Mouse (Mus musculus): Measurements from ENCODE around the gene Hpgds. TPM values are rescaled to one million over a fixed set of nuclear protein-coding genes. Genes with fewer than 3 reads are reported as not detected.

The Hpgds gene
- polyA plus RNA-seq, 1 experiment from 2014 or later = 6.2 TPM

- no peak overlapping the region for H3K9ac ChIP-seq (ENCODE audit: low read length)
- H3K9me3 ChIP-seq (ENCODE audit: control insufficient read depth, low read length) = no peaks in the 10 kb centered on the region
- 9% methylated on average over 22 of the region's 22 CpGs for WGBS
- no peaks in the 10 kb centered on the region for H3K27me3 ChIP-seq (ENCODE audit: control insufficient read depth, insufficient read depth, low read length)
- H3K4me1 ChIP-seq (replicated peaks; ENCODE audit: control insufficient read depth, insufficient read depth) = peaks cover 2% of the 10 kb centered on the region; the same call in 1 of the 2 replicates
- peak; percentile 18 for DNase-seq (ENCODE audit: low spot score)
- peak overlapping the region; percentile 25; the same call in 1 of the 2 replicates for H3K4me2 ChIP-seq (replicated peaks; ENCODE audit: low read depth)
- TF ChIP-seq CTCF (IDR thresholded peaks at IDR 0.05; ENCODE audit: low read depth) = no peak
- TF ChIP-seq EP300 (optimal IDR thresholded peaks at IDR 0.05) = no peak
- H3K36me3 ChIP-seq (ENCODE audit: control insufficient read depth, insufficient read depth, low read length) = no peaks in the 10 kb centered on the region
- ATAC-seq (ENCODE audit: low FRiP score, low TSS enrichment) = no peak
- H3K27ac ChIP-seq (replicated peaks) = no peak overlapping the region
- no peak overlapping the region for H3K4me3 ChIP-seq (ENCODE audit: low read depth, low read length)
Observed at GRCm38 (mm10) chr6:65150703-65151102, 6.0 kb upstream of the Hpgds start.

- DNase-seq (ENCODE audit: low spot score) (no peak), ATAC-seq (ENCODE audit: low FRiP score, low TSS enrichment) (no peak)
- H3K27ac ChIP-seq (replicated peaks) = no peak overlapping the region
- H3K9ac ChIP-seq (ENCODE audit: low read length) = no peak overlapping the region
- H3K4me1 ChIP-seq (replicated peaks; ENCODE audit: control insufficient read depth, insufficient read depth) = peaks cover 2% of the 10 kb centered on the region; the same call in 1 of the 2 replicates
- no peak overlapping the region for H3K4me3 ChIP-seq (ENCODE audit: low read depth, low read length)
- no peaks in the 10 kb centered on the region for H3K27me3 ChIP-seq (ENCODE audit: control insufficient read depth, insufficient read depth, low read length)
- H3K4me2 ChIP-seq (replicated peaks; ENCODE audit: low read depth) = no peak overlapping the region
- 84% methylated on average over 4 of the region's 4 CpGs for WGBS
- H3K9me3 ChIP-seq (ENCODE audit: control insufficient read depth, low read length) = no peaks in the 10 kb centered on the region
- TF ChIP-seq EP300 (optimal IDR thresholded peaks at IDR 0.05) (no peak), CTCF (IDR thresholded peaks at IDR 0.05; ENCODE audit: low read depth) (no peak)
- H3K36me3 ChIP-seq (ENCODE audit: control insufficient read depth, insufficient read depth, low read length) = no peaks in the 10 kb centered on the region
Observed at GRCm38 (mm10) chr6:65146363-65146762, 1.7 kb upstream of the Hpgds start.

DNA sequence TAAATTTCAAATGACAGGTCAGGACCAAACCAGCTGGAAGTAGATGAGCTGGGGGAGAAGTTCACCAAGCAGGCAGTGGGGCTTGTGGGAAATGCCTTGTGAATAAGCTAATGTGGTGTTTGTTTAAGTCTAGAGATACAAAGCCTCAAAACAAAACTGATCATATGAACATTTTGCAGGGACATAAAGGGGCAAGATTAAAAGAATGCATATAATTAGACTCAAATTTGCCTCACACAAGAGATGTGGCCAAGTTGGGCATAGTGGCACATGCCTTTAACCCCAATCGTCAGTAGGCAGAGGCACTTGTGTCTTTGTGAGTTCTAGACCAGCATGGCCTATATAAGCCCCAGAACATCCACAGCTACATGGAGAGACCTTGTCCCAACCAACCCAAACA is 2.4 kb downstream of the Hpgds start:
- no peaks in the 10 kb centered on the region for H3K9me3 ChIP-seq (ENCODE audit: control insufficient read depth, low read length)
- H3K9ac ChIP-seq (ENCODE audit: low read length) = no peak overlapping the region
- 0 out of 2 replicates have a peak, but pooled peaks cover 2% of the 10 kb centered on the region for H3K4me1 ChIP-seq (replicated peaks; ENCODE audit: control insufficient read depth, insufficient read depth)
- no peak overlapping the region for H3K4me3 ChIP-seq (ENCODE audit: low read depth, low read length)
- no peak for DNase-seq (ENCODE audit: low spot score)
- H3K27me3 ChIP-seq (ENCODE audit: control insufficient read depth, insufficient read depth, low read length) = no peaks in the 10 kb centered on the region
- no peak overlapping the region for H3K27ac ChIP-seq (replicated peaks)
- no peak overlapping the region for H3K4me2 ChIP-seq (replicated peaks; ENCODE audit: low read depth)
- H3K36me3 ChIP-seq (ENCODE audit: control insufficient read depth, insufficient read depth, low read length) = no peaks in the 10 kb centered on the region
- WGBS = 93% methylated on average over 1 of the region's 1 CpGs
- TF ChIP-seq CTCF (IDR thresholded peaks at IDR 0.05; ENCODE audit: low read depth) (no peak), EP300 (optimal IDR thresholded peaks at IDR 0.05) (no peak)
- no peak for ATAC-seq (ENCODE audit: low FRiP score, low TSS enrichment)

DNA sequence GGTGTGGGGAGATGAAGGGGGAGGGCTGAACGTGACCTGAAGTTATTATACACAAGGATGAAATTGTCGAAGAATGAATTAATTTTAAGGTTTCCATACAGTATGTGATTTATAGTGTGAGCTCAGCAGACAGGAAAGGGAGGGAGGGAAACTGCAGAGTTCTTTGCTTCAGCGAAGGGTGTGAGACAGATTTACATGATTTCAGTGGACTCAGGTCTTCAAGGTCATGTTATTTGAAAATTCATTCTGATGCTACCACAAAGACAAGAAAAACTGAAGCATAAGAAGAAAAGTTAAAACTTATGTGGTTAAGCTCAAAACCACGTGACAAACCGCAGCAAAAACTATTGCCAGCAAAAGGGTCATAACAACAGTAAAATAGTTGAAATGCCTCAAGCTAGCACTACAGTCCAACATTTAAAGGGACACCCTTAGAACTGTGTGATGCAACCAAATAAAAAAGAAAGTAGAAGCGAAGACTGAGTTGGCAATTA is 3.9 kb downstream of the Hpgds start:
- WGBS = 50% methylated on average over 6 of the region's 6 CpGs
- H3K4me1 ChIP-seq (replicated peaks; ENCODE audit: control insufficient read depth, insufficient read depth) = 0 out of 2 replicates have a peak, but pooled peaks cover 2% of the 10 kb centered on the region
- no peak overlapping the region for H3K27ac ChIP-seq (replicated peaks)
- no peak overlapping the region for H3K4me2 ChIP-seq (replicated peaks; ENCODE audit: low read depth)
- ATAC-seq (ENCODE audit: low FRiP score, low TSS enrichment) (no peak), DNase-seq (ENCODE audit: low spot score) (no peak)
- H3K36me3 ChIP-seq (ENCODE audit: control insufficient read depth, insufficient read depth, low read length) = no peaks in the 10 kb centered on the region
- TF ChIP-seq CTCF (IDR thresholded peaks at IDR 0.05; ENCODE audit: low read depth) = no peak
- H3K27me3 ChIP-seq (ENCODE audit: control insufficient read depth, insufficient read depth, low read length) = no peaks in the 10 kb centered on the region
- H3K4me3 ChIP-seq (ENCODE audit: low read depth, low read length) = no peak overlapping the region
- no peak overlapping the region for H3K9ac ChIP-seq (ENCODE audit: low read length)
- H3K9me3 ChIP-seq (ENCODE audit: control insufficient read depth, low read length) = no peaks in the 10 kb centered on the region

DNA sequence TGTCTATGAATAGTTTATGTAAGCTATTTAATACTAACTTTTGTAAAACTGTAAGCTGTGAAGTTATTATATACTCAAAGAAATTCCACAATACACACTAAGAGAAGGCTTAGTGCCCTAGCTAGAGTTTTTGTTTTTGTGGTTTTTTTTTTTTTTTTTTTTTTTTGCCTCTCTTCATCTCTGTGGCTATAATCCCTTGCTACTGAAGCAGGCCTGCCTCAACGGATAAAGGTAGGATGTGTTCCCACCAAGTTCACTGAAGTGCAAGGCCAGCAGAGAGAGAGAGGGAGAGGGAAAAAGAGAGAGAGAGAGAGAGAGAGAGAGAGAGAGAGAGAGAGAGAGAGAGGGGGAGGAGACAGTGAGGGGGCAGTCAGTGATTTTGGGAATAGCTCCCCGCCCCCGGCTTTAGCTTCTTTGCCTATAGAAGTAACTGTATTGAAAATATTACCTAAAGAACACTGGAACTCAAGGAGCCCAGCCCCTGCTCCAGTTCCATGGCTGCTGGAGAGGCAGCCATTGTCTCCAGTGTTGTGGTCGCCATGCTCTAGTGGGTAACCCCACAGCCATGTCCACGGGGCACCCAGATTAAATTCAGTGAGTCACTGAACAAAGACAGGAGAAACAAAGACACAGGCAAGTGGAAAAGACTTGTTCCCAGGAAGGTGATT is 4.5 kb downstream of the Hpgds start:
- no peak for TF ChIP-seq EP300 (optimal IDR thresholded peaks at IDR 0.05)
- no peak for TF ChIP-seq CTCF (IDR thresholded peaks at IDR 0.05; ENCODE audit: low read depth)
- no peaks in the 10 kb centered on the region for H3K9me3 ChIP-seq (ENCODE audit: control insufficient read depth, low read length)
- H3K9ac ChIP-seq (ENCODE audit: low read length) = no peak overlapping the region
- DNase-seq (ENCODE audit: low spot score) = no peak
- no peak overlapping the region for H3K27ac ChIP-seq (replicated peaks)
- no peaks in the 10 kb centered on the region for H3K27me3 ChIP-seq (ENCODE audit: control insufficient read depth, insufficient read depth, low read length)
- no peak overlapping the region for H3K4me2 ChIP-seq (replicated peaks; ENCODE audit: low read depth)
- no peak for ATAC-seq (ENCODE audit: low FRiP score, low TSS enrichment)
- no peaks in the 10 kb centered on the region for H3K36me3 ChIP-seq (ENCODE audit: control insufficient read depth, insufficient read depth, low read length)
- WGBS = 61% methylated on average over 5 of the region's 5 CpGs
- no peak overlapping the region for H3K4me3 ChIP-seq (ENCODE audit: low read depth, low read length)
- 0 out of 2 replicates have a peak, but pooled peaks cover 2% of the 10 kb centered on the region for H3K4me1 ChIP-seq (replicated peaks; ENCODE audit: control insufficient read depth, insufficient read depth)

- DNase-seq (ENCODE audit: low spot score) (no peak), ATAC-seq (ENCODE audit: low FRiP score, low TSS enrichment) (no peak)
- WGBS = 69% methylated on average over 1 of the region's 1 CpGs
- Histone ChIP-seq H3K9me3 (ENCODE audit: control insufficient read depth, low read length) (no peaks in the 10 kb centered on the region), H3K36me3 (ENCODE audit: control insufficient read depth, insufficient read depth, low read length) (no peaks in the 10 kb centered on the region), H3K4me3 (ENCODE audit: low read depth, low read length) (no peak overlapping the region), H3K4me1 (replicated peaks; ENCODE audit: control insufficient read depth, insufficient read depth) (0 out of 2 replicates have a peak, but pooled peaks cover 2% of the 10 kb centered on the region), H3K4me2 (replicated peaks; ENCODE audit: low read depth) (no peak overlapping the region), H3K9ac (ENCODE audit: low read length) (no peak overlapping the region), H3K27me3 (ENCODE audit: control insufficient read depth, insufficient read depth, low read length) (no peaks in the 10 kb centered on the region), H3K27ac (replicated peaks) (no peak overlapping the region)
- TF ChIP-seq EP300 (optimal IDR thresholded peaks at IDR 0.05) (no peak), CTCF (IDR thresholded peaks at IDR 0.05; ENCODE audit: low read depth) (no peak)
Observed at GRCm38 (mm10) chr6:65138243-65138642, 6.5 kb downstream of the Hpgds start.
